Comparison of ENCODE assay signal across 7 mouse cellular contexts in genomic region chr6:72959175-72959574, GRCm38 (mm10). TPM values are rescaled to one million over a fixed set of nuclear protein-coding genes. Genes with fewer than 3 reads are reported as not detected.
DNase-seq lines count a peak whose midpoint lies in the region; ATAC-seq and TF ChIP-seq lines count a peak whose summit lies in the region.

No protein-coding gene starts in this region.

- H3K4me1 ChIP-seq in lung, embryonic 14.5 days (ENCODE audit: insufficient read depth): peaks cover 16% of the 10 kb centered on the region
- H3K4me1 ChIP-seq in lung, adult 2 months (ENCODE audit: control insufficient read depth, insufficient read depth, low read length): peaks cover 11% of the 10 kb centered on the region; the same call in 1 of the 2 replicates
- H3K4me1 ChIP-seq in embryonic facial prominence, embryonic 14.5 days (ENCODE audit: control insufficient read depth, insufficient read depth, low read length): peaks cover 17% of the 10 kb centered on the region
- peaks cover 23% of the 10 kb centered on the region for H3K4me1 ChIP-seq in intestine, embryonic 14.5 days (replicated peaks; ENCODE audit: control insufficient read depth, insufficient read depth, low read length)
- H3K4me1 ChIP-seq in neural tube, embryonic 12.5 days: peaks cover 29% of the 10 kb centered on the region

- no peak for DNase-seq in lung, embryonic 14.5 days
- no peak for DNase-seq in lung, adult 2 months
- DNase-seq in embryonic facial prominence, embryonic 14.5 days (ENCODE audit: low spot score): no peak
- no peak for DNase-seq in intestine, embryonic 14.5 days (ENCODE audit: low spot score)
- DNase-seq in right cerebral cortex, adult 18-20 months: no peak
- no peak for DNase-seq in Muller cell, postnatal 12 days (ENCODE audit: inconsistent ontology term)

- H3K9ac ChIP-seq in lung, embryonic 14.5 days: peak overlapping the region; percentile 95
- peak overlapping the region; percentile 96 for H3K9ac ChIP-seq in embryonic facial prominence, embryonic 14.5 days (ENCODE audit: low read depth, low read length)
- H3K9ac ChIP-seq in intestine, embryonic 14.5 days (ENCODE audit: low read length): peak overlapping the region; percentile 94
- H3K9ac ChIP-seq in neural tube, embryonic 12.5 days: peak overlapping the region; percentile 99

- peak overlapping the region; percentile 78; the same call in 1 of the 2 replicates for H3K27ac ChIP-seq in lung, embryonic 14.5 days (ENCODE audit: low read depth)
- H3K27ac ChIP-seq in embryonic facial prominence, embryonic 14.5 days (replicated peaks; ENCODE audit: low read depth, low read length): no peak overlapping the region
- no peak overlapping the region for H3K27ac ChIP-seq in intestine, embryonic 14.5 days (ENCODE audit: low read depth)
- no peak overlapping the region for H3K27ac ChIP-seq in neural tube, embryonic 12.5 days

- no peaks in the 10 kb centered on the region for H3K9me3 ChIP-seq in lung, embryonic 14.5 days (ENCODE audit: low read depth, low read length)
- H3K9me3 ChIP-seq in embryonic facial prominence, embryonic 14.5 days (ENCODE audit: control insufficient read depth, low read length): no peaks in the 10 kb centered on the region
- no peaks in the 10 kb centered on the region for H3K9me3 ChIP-seq in intestine, embryonic 14.5 days (ENCODE audit: control insufficient read depth, low read length)
- H3K9me3 ChIP-seq in neural tube, embryonic 12.5 days: no peaks in the 10 kb centered on the region

- no peak for ATAC-seq in lung, embryonic 14.5 days (ENCODE audit: insufficient read depth)
- no peak for ATAC-seq in embryonic facial prominence, embryonic 14.5 days (ENCODE audit: low read depth)
- ATAC-seq in intestine, embryonic 14.5 days (replicated peaks; ENCODE audit: low FRiP score, low TSS enrichment, low read depth): no peak
- no peak for ATAC-seq in neural tube, embryonic 12.5 days (ENCODE audit: low FRiP score, low read depth)

- H3K27me3 ChIP-seq in lung, embryonic 14.5 days (ENCODE audit: insufficient read depth, low read length): no peaks in the 10 kb centered on the region
- no peaks in the 10 kb centered on the region for H3K27me3 ChIP-seq in embryonic facial prominence, embryonic 14.5 days (replicated peaks; ENCODE audit: control insufficient read depth, insufficient read depth, low read length)
- no peaks in the 10 kb centered on the region for H3K27me3 ChIP-seq in intestine, embryonic 14.5 days (replicated peaks; ENCODE audit: control insufficient read depth, insufficient read depth, low read length)
- H3K27me3 ChIP-seq in neural tube, embryonic 12.5 days (replicated peaks): no peaks in the 10 kb centered on the region

- no peak for TF ChIP-seq CTCF in lung, embryonic 14.5 days (IDR thresholded peaks at IDR 0.05; ENCODE audit: low read depth)
- TF ChIP-seq CTCF in lung, adult 2 months (IDR thresholded peaks at IDR 0.05; ENCODE audit: insufficient read depth, low read length): no peak

- H3K4me3 ChIP-seq in lung, embryonic 14.5 days (ENCODE audit: low read depth, low read length): peak overlapping the region; percentile 81
- no peak overlapping the region for H3K4me3 ChIP-seq in lung, adult 2 months (replicated peaks; ENCODE audit: extremely low read depth, low read depth, low read length)
- H3K4me3 ChIP-seq in embryonic facial prominence, embryonic 14.5 days (ENCODE audit: low read depth, low read length): peak overlapping the region; percentile 87
- peak overlapping the region; percentile 76 for H3K4me3 ChIP-seq in intestine, embryonic 14.5 days (ENCODE audit: low read depth, low read length)
- H3K4me3 ChIP-seq in neural tube, embryonic 12.5 days: peak overlapping the region; percentile 96

- 14% methylated on average over 4 of the region's 4 CpGs for WGBS in lung, embryonic 14.5 days
- WGBS in lung, adult 2 months: 51% methylated on average over 4 of the region's 4 CpGs
- WGBS in embryonic facial prominence, embryonic 14.5 days: 14% methylated on average over 4 of the region's 4 CpGs
- WGBS in intestine, embryonic 14.5 days: 25% methylated on average over 4 of the region's 4 CpGs
- 33% methylated on average over 4 of the region's 4 CpGs for WGBS in neural tube, embryonic 12.5 days

- H3K4me2 ChIP-seq in lung, embryonic 14.5 days: peak overlapping the region; percentile 88
- peak overlapping the region; percentile 83 for H3K4me2 ChIP-seq in embryonic facial prominence, embryonic 14.5 days (ENCODE audit: low read depth, low read length)
- H3K4me2 ChIP-seq in intestine, embryonic 14.5 days (ENCODE audit: low read length): peak overlapping the region; percentile 88
- H3K4me2 ChIP-seq in neural tube, embryonic 12.5 days (replicated peaks): peak overlapping the region; percentile 72

- no peak for TF ChIP-seq POLR2A in lung, adult 2 months (IDR thresholded peaks at IDR 0.05; ENCODE audit: borderline replicate concordance, extremely low read depth, low read depth, low read length)

- H3K36me3 ChIP-seq in lung, embryonic 14.5 days (ENCODE audit: insufficient read depth): no peaks in the 10 kb centered on the region; the same call in 1 of the 2 replicates
- no peaks in the 10 kb centered on the region for H3K36me3 ChIP-seq in embryonic facial prominence, embryonic 14.5 days (ENCODE audit: control insufficient read depth, insufficient read depth, low read length)
- no peaks in the 10 kb centered on the region for H3K36me3 ChIP-seq in intestine, embryonic 14.5 days (ENCODE audit: control insufficient read depth, insufficient read depth, low read length)
- no peaks in the 10 kb centered on the region for H3K36me3 ChIP-seq in neural tube, embryonic 12.5 days

RNA-seq across cellular contexts. Expression of gene Tmsb10, which starts 0.6 kb away (rescaled TPM):
- 3,115 and 3,305 TPM in 2 replicates for polyA plus RNA-seq in lung, embryonic 14.5 days (2014; fragmentation: Nextera tagmentation; extraction: Ambion mirVana)
- polyA plus RNA-seq in lung, adult 2 months (2012; rRNA removed): 76.1 and 85.7 TPM in 2 replicates
- 2,276 and 2,340 TPM in 2 replicates for polyA plus RNA-seq in embryonic facial prominence, embryonic 14.5 days (2014; fragmentation: Nextera tagmentation; extraction: Ambion mirVana)
- polyA plus RNA-seq in intestine, embryonic 14.5 days (2014; fragmentation: Nextera tagmentation; extraction: Ambion mirVana): 2,511 and 2,566 TPM in 2 replicates
- 5,399 and 5,845 TPM in 2 replicates for polyA plus RNA-seq in neural tube, embryonic 12.5 days (2016; fragmentation: Nextera tagmentation; extraction: Ambion mirVana)

RNA-seq across cellular contexts. Expression of gene Kcmf1, which starts 59.4 kb away (rescaled TPM):
- 58.5 and 65.4 TPM in 2 replicates for polyA plus RNA-seq in lung, embryonic 14.5 days (2014; fragmentation: Nextera tagmentation; extraction: Ambion mirVana)
- polyA plus RNA-seq in lung, adult 2 months (2012; rRNA removed): 108 and 150 TPM in 2 replicates
- 45.4 and 47.0 TPM in 2 replicates for polyA plus RNA-seq in embryonic facial prominence, embryonic 14.5 days (2014; fragmentation: Nextera tagmentation; extraction: Ambion mirVana)
- polyA plus RNA-seq in intestine, embryonic 14.5 days (2014; fragmentation: Nextera tagmentation; extraction: Ambion mirVana): 36.3 and 40.7 TPM in 2 replicates
- polyA plus RNA-seq in neural tube, embryonic 12.5 days (2016; fragmentation: Nextera tagmentation; extraction: Ambion mirVana): 45.9 and 46.7 TPM in 2 replicates

Comparison
In these comparisons a context has a peak if more than half of its experiments do, and no peak if none do; other contexts are left out.
1. RNA of gene Tmsb10, which starts 0.6 kb away (polyA plus RNA-seq): 5,399 to 5,845 TPM in neural tube, embryonic 12.5 days, 3,115 to 3,305 TPM in lung, embryonic 14.5 days, 2,511 to 2,566 TPM in intestine, embryonic 14.5 days and 2,276 to 2,340 TPM in embryonic facial prominence, embryonic 14.5 days; 76.1 to 85.7 TPM in lung, adult 2 months; every median in the first group is over 10 times any median in the second.
2. Peak in every context shown above with its lines, with median percentiles within 50 percentile points of each other: H3K4me2 ChIP-seq and H3K9ac ChIP-seq.